Mouse (Mus musculus): ENCODE measurements around the gene Dcaf12.

DNA sequence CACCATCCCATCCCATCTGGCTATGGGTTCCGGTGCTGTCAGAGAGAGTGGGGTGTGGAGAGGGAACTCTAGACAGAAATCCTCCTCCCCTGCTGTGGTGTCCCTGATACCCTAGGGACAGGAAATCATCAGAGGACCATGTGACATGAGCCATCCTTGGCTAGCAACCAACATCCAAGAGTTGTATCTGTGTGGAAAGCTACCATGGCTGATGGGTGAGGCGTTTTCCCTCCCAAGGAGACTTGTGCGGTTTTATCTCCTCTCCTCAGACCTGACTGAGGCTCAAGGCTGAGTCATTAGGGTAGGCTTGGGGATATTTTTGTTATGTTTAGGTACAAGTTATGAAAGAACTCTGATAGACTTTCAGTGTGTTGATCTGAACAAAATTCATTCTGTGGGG is 16.4 kb upstream of the Dcaf12 start:
- no peak; the same call in 1 of the 2 replicates for TF ChIP-seq MXI1 (IDR thresholded peaks at IDR 0.05; ENCODE audit: low read depth, low read length)
- no peak for TF ChIP-seq MEF2A (IDR thresholded peaks at IDR 0.05; ENCODE audit: extremely low read depth, insufficient replicate concordance, low read depth, low read length, poor library complexity, severe bottlenecking)
- TF ChIP-seq POLR2AphosphoS2 (IDR thresholded peaks at IDR 0.05; ENCODE audit: low read length): no peak
